In the genomic region with DNA sequence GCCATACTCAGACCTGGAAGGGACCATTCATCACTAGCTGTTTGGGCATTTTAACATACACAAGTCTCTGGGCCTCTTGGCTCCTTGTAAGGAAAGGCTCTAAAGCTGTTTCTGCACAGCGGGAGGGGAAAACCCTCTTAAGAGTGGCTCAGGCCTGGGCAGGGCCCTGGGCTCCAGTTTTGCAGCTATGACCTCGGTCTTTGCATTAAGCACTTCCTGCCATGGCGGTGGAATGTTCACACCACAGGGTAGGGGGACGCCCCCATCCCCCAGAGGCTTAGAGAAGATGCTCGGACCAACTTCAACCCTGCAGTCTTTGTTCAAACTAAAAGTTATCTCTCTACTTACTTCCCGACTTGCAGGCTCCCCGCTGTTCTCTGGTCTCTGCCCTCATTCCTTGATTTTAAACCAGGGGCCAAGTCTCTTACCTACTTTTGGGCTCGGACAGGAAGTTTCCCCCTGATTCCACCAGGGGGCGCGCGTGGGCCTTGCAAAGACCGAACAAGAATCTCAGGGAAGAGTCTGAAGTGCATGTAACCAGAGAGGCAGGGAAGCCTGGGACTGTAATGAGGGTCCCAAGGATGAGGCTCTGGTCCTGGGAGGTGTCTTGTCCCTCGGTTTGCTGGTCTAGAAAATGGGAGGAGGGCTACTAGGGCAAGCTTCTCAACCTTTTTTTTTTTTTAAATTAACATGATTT, we compare ENCODE assay signal across 1 mouse cellular context.
TF ChIP-seq lines count a peak whose summit lies in the region.

No protein-coding gene starts in this region.

TF ChIP-seq in CH12.LX, 34 proteins besides CTCF, POLR2A, EP300 and RAD21 (continued from another document):
- TF ChIP-seq RCOR1 (conservative IDR thresholded peaks at IDR 0.05; ENCODE audit: low read depth, low read length): peak; percentile 65
- no peak; the same call in 1 of the 2 replicates for TF ChIP-seq ZNF384 (IDR thresholded peaks at IDR 0.05; ENCODE audit: low read depth, low read length)
- TF ChIP-seq MAX (IDR thresholded peaks at IDR 0.05; ENCODE audit: low read length): peak; percentile 10; the same call in 1 of the 2 replicates
- no peak for TF ChIP-seq POLR2AphosphoS2 (IDR thresholded peaks at IDR 0.05; ENCODE audit: low read depth, low read length)
- TF ChIP-seq ZKSCAN1 (IDR thresholded peaks at IDR 0.05; ENCODE audit: borderline replicate concordance, low read depth, low read length): no peak
- TF ChIP-seq CHD1 (IDR thresholded peaks at IDR 0.05; ENCODE audit: low read depth, low read length): peak; percentile 90; the same call in 1 of the 2 replicates
